Mouse (Mus musculus) left cerebral cortex, postnatal 25 days (tissue): ENCODE data around the gene Nt5c. TPM values are rescaled to one million over a fixed set of nuclear protein-coding genes. Genes with fewer than 3 reads are reported as not detected.
"Not testable (repeated sequence)": the region's sequence is repeated elsewhere in the genome, so short reads cannot be mapped to it uniquely, and the experiment has no call there.

Source experiments
- DNase-seq, 2 experiments: peaks; one replicate each; pipeline ENCODE4 v3.0.0; 2022; ENCODE audit warnings: low spot score in 2 of 2, mixed read lengths in 1 of 2
- intact Hi-C: fragments of 180-260 bp; cut with DNase I; formaldehyde crosslinking; loops from one replicate; pipeline ENCODE4 v1.15.1; 2025
- total RNA-seq, 2 experiments: library from RNA; stranded (reverse); gene quantifications; 2 replicates each; pipeline ENCODE4 v1.2.3; 2021

Nt5c gene
- total RNA-seq, 2 experiments from 2014 or later: 60.1 to 66.5 TPM

GRCm38 (mm10) chr11:115476630-115477029 lies 15.0 kb downstream of the Nt5c start:
- intact Hi-C loops, DNase-seq: not testable (repeated sequence)

GRCm38 (mm10) chr11:115475758-115476237 lies 15.9 kb downstream of the Nt5c start:
- intact Hi-C loops: loop anchor here (1.0 kb wide), 1 partner anchor 117 kb away; no protein-coding TSS in a partner anchor
- DNase-seq: no peak

GRCm38 (mm10) chr11:115475025-115475757 lies 16.5 kb downstream of the Nt5c start, which contains the start of gene Armc7:
Gene Armc7, plus strand, starts transcription at chr11:115475667.
- peak; percentile 92 to 97 for DNase-seq
- intact Hi-C loops: loop anchor here (1.0 kb wide), 1 partner anchor 117 kb away; no protein-coding TSS in a partner anchor

GRCm38 (mm10) chr11:115473626-115474275 lies 17.9 kb downstream of the Nt5c start:
- intact Hi-C loops: loop anchor here (1.0 kb wide), 1 partner anchor 45 kb away; no protein-coding TSS in a partner anchor
- peak; percentile 98 to 99 for DNase-seq

GRCm38 (mm10) chr11:115472183-115472582 lies 19.5 kb downstream of the Nt5c start:
- no peak for DNase-seq
- intact Hi-C loops: no loop called here

GRCm38 (mm10) chr11:115467217-115467618 lies 24.4 kb downstream of the Nt5c start:
- DNase-seq: no peak
- intact Hi-C loops: no loop called here

GRCm38 (mm10) chr11:115464851-115465250 lies 26.8 kb downstream of the Nt5c start:
- DNase-seq: no peak
- intact Hi-C loops: no loop called here

- intact Hi-C loops: no loop called here
- DNase-seq: no peak
Measured at GRCm38 (mm10) chr11:115463397-115463796, 28.3 kb downstream of the Nt5c start.

- intact Hi-C loops: no loop called here
- no peak for DNase-seq
Measured at GRCm38 (mm10) chr11:115462243-115462891, 29.3 kb downstream of the Nt5c start, which contains the start of gene Slc16a5. Gene Slc16a5, plus strand, starts transcription at chr11:115462474.

GRCm38 (mm10) chr11:115461846-115462242 lies 29.8 kb downstream of the Nt5c start:
- no peak for DNase-seq
- intact Hi-C loops: no loop called here

GRCm38 (mm10) chr11:115460976-115461375 lies 30.7 kb downstream of the Nt5c start:
- intact Hi-C loops: no loop called here

GRCm38 (mm10) chr11:115457405-115457804 lies 34.3 kb downstream of the Nt5c start:
- intact Hi-C loops: no loop called here
- no peak for DNase-seq

More at GRCm38 (mm10) chr11:115460976-115461375, 30.7 kb downstream of the Nt5c start:
- DNase-seq: no peak

GRCm38 (mm10) chr11:115456182-115456581 lies 35.5 kb downstream of the Nt5c start:
- DNase-seq: no peak
- intact Hi-C loops: no loop called here

- intact Hi-C loops: no loop called here
- no peak for DNase-seq
Measured at GRCm38 (mm10) chr11:115455619-115456018, 36.0 kb downstream of the Nt5c start.

GRCm38 (mm10) chr11:115454822-115455221 lies 36.8 kb downstream of the Nt5c start:
- intact Hi-C loops, DNase-seq: not testable (repeated sequence)

- DNase-seq: no peak
- intact Hi-C loops: no loop called here
Measured at GRCm38 (mm10) chr11:115453306-115453705, 38.4 kb downstream of the Nt5c start.

- DNase-seq: no peak
- intact Hi-C loops: no loop called here
Measured at GRCm38 (mm10) chr11:115452281-115452860, 39.3 kb downstream of the Nt5c start.

GRCm38 (mm10) chr11:115451781-115452241 lies 39.9 kb downstream of the Nt5c start:
- intact Hi-C loops: no loop called here
- no peak for DNase-seq

- intact Hi-C loops: no loop called here
- no peak for DNase-seq
Measured at GRCm38 (mm10) chr11:115450176-115450575, 41.5 kb downstream of the Nt5c start.

- DNase-seq: no peak
- intact Hi-C loops: no loop called here
Measured at GRCm38 (mm10) chr11:115448998-115449397, 42.7 kb downstream of the Nt5c start.
